Mouse (Mus musculus) thymus, postnatal 36 days (tissue): ENCODE results near the gene Wdr83os.

ENCODE experiments used
- DNase-seq, 2 experiments: peaks; one replicate each; pipeline ENCODE4 v3.0.0; 2022; ENCODE audit warnings: mixed read lengths in 2 of 2

Gene Wdr83os

GRCm38 (mm10) chr8:85080532-85081215 lies at the start of gene Wdr83os:
TSS of gene Wdr83os (plus strand) at chr8:85080740.
- DNase-seq, result peak in 1 of 2 experiments; percentile 72

GRCm38 (mm10) chr8:85032622-85033311 lies 47.8 kb upstream of the Wdr83os start:
- DNase-seq, result no peak

DNA sequence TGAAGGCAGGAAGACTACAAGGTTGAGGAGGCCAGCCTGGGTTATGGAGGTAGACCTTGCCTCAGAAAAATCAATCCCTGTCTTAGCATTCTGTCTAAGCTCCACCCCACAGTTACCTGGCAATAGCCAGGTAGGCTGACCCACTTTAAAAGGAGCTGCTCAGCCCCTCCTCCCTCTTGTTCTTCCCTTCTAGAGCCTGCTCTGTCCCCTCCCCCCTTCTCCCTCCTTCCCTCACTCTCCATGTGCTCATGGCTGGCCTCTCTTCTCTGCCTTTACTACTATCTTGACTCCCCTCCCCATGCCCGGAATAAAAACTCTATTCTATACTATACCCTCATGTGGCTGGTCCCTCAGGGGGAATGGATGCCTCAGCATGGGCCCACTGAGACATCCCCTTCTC lies 46.7 kb upstream of the Wdr83os start:
- no peak for DNase-seq

GRCm38 (mm10) chr8:85034764-85035163 lies 45.8 kb upstream of the Wdr83os start:
- DNase-seq, result peak; percentile 75 to 81

GRCm38 (mm10) chr8:85035165-85035727 lies 45.3 kb upstream of the Wdr83os start:
- DNase-seq, result no peak

GRCm38 (mm10) chr8:85035728-85036310 lies 44.7 kb upstream of the Wdr83os start:
- peak in 1 of 2 experiments; percentile 30 for DNase-seq

DNA sequence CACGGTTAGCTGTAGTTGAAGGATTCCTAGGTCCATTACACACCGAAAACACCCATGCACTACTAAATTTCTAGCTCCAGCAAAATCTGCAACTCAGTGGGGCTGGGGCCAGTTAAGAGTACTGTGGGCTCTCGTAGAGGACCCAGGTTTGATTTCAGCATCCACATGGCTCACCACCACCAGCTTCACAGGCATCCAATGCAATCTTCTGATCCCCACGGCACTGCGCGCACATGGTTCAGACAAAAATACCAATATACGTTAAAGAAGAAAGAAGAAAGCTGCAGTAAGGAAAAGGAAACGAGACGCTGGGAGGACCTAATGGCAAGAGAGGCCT lies 44.2 kb upstream of the Wdr83os start:
- no peak for DNase-seq

GRCm38 (mm10) chr8:85036718-85037365 lies 43.7 kb upstream of the Wdr83os start, which contains the start of gene Tnpo2:
TSS of gene Tnpo2 (plus strand) at chr8:85036915.
- DNase-seq, result peak; percentile 77 to 88

DNA sequence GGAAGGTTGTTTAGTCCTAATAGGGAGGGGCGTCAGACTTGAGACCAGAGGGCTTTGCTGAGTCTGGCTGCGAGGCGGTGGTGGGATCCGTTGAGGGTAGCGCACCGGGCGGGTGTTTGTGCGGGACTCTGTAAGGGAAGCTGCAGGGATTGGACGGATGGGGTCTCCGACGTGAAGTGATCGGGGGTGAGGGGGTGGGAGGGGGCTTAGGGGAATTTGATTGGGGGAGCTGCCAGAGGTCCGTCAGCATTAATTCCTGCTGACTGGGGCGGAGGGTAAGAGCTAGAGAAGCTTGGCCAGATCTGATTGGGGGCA lies 43.2 kb upstream of the Wdr83os start:
- no peak for DNase-seq

DNA sequence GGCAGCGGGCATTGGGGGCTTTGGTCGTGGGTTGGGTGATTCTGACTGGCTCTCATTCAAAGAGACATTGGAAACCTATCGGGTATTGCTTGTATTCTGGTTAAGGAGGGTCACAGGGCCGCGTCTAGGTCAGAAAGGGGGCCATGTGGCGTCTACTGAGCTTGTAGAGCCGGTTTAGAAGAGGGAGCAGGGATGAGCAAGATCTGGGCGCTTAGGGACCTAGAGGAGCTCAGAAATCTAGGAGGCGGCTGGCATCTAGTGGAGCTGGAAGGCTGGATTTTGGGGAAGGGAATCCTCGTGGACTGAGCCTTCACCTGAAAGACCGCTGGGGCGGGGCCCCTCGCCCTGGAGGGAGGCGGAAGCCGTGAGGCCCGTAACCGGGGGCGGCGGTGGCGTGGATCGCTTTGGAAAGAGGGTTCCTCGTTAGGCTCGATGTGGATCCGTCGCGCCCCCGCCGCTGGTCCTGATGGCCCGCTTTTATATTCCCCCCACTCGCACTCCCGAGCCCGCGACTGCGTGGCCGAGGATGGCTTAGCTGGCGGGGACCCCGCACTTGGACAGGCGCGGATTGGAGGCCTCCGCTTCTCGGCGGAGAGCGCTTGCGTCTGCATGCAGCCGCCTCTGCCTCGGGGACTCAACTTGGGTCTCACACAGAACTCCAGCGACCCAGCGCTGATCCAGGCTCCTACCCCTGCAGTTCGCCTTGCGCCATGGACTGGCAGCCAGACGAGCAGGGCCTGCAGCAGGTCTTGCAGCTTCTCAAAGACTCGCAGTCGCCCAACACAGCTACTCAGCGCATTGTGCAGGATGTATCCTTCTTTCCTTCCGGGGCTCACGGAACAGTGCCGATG lies 42.6 kb upstream of the Wdr83os start:
- DNase-seq, result peak; percentile 74 to 79

DNA sequence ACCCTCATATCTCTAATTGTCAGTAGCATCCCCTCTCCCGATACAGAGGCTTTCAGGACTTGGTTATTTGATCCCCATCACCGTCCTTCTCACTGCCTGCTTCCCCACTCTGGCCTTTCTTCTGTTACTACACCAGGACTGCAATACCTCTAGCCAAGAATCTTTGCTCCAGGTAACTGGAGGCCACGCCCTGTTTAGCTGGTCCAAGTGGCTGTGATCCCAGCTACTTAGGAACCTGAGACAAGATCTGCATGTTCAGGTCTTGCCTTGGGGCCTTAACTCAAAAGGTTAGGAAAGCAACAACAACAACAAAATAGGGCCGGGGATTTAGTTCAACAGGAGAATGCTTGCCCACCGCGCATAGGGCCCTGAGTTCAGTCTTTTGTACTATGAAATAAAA lies 36.9 kb upstream of the Wdr83os start:
- DNase-seq, result no peak

GRCm38 (mm10) chr8:85057367-85057766 lies 23.2 kb upstream of the Wdr83os start:
- no peak for DNase-seq

DNA sequence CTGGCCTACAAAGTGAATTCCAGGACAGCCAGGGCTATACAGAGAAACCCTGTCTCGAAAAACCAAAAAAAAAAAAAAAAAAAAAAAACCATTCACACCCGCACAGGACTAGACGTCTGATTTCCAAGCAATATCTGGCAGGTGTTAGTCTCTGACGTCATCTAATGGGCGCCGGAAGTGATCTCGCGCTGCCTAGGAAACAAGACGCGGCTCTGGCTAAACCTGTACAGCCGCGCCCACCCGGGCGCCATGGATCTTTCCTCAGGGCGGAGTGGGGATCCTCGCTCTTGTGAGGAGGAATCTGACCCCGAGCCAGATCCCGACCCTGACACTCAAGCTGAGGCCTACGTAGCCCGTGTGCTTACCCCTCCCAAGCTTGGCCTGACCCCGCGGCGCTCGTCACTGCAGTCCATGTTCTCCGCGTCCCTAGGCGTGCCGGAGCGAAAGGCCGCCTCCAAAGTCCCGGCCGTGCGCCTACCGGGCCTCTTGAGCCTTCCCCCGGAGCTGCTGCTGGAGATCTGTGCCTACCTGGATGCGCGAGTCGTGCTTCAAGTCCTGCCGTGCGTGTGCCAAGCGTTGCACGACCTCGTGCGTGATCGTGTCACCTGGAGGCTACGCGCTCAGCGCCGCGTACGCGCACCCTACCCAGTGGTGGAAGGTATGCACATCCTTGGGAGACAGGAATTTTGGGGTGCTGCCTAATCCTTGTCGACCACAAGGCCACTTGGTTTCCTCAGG lies 20.5 kb upstream of the Wdr83os start, which contains the start of gene Fbxw9:
Gene Fbxw9 (plus strand): TSS at position 177 of the 738 bp plus-strand sequence.
- peak; percentile 78 to 83 for DNase-seq

DNA sequence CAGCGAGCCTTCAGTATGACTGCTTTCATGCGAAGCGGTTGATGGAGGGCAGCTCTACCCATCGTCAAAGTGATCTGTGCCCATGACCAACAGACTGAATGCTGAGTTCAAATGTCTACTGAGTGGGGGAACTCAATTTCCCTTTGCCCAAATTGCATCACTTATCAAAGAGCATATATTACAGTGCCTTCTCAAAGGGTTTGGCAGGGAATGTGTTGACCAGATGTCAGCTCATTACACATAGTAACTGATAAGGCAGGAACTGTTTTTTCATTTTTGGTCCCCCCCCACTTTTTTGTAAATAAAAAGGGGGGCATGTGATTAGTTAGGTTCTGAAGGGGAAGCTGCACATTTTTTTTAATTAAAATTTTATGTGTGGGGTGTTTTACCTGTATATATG lies 17.9 kb upstream of the Wdr83os start:
- DNase-seq, result no peak

GRCm38 (mm10) chr8:85065213-85065612 lies 15.3 kb upstream of the Wdr83os start:
- DNase-seq, result no peak

- DNase-seq, result no peak
Observed at GRCm38 (mm10) chr8:85067155-85067554, 13.4 kb upstream of the Wdr83os start.

DNA sequence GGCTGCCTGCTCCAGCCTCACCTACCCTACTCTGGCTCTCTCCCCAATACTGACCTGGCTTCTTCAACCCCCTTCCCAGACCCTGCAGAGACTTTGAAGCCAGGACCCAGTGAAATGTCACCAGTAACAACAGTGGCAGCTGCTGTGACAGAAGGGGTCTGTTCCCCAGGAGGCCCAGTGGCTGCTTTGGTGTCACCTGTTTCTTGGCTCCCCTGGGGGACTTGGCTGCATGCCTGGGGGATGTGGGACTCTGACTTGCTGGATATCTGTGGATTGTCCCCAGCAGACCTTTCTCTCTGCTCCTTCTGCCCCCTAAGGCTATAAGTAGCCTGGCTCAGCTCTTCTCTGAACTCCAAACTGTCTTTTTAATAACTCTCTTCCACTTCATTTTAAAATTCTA lies 12.6 kb upstream of the Wdr83os start, which contains the start of gene Gm5741:
Gene Gm5741 (minus strand): TSS at position 1 of the 400 bp plus-strand sequence.
- no peak for DNase-seq

- DNase-seq, result no peak
Observed at GRCm38 (mm10) chr8:85071041-85071440, 9.5 kb upstream of the Wdr83os start.

GRCm38 (mm10) chr8:85071514-85072281 lies 8.8 kb upstream of the Wdr83os start, which contains the start of gene Dhps:
TSS of gene Dhps (plus strand) at chr8:85071757.
- DNase-seq, result peak; percentile 85 to 89

DNA sequence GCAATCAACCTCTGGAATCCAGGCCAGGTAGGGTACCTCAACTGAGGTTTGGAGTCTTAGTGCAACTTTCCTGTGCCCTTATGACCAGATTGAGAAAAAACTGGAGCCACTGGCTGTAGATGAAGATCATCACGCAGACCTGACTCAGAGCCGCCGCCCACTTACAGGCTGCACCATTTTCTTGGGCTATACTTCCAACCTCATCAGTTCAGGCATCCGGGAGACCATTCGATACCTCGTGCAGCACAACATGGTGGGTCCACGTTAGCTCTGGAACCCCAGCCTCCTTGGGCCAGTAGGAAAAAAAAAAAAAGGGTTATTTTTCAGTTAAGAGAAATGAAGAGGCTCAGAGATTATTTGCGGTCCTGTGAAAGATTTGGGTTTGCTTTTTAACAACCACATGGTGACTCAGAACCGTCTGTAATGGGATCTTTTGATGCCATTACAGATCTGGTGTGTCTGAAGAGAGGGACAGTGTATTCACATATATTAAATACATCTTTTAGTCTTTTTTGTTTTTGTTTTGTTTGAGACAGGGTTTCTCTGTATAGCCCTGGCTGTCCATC lies 8.1 kb upstream of the Wdr83os start:
- peak in 1 of 2 experiments; percentile 32 for DNase-seq
